Mouse (Mus musculus) G1E-ER4 (cell line): Measurements from ENCODE around the gene 4921517D22Rik. TPM values are rescaled to one million over a fixed set of nuclear protein-coding genes. Genes with fewer than 3 reads are reported as not detected.
"Not testable (repeated sequence)": the region's sequence is repeated elsewhere in the genome, so short reads cannot be mapped to it uniquely, and the experiment has no call there.

Source experiments
- GATA1 ChIP-seq: IDR thresholded peaks from one replicate; pipeline ENCODE4 v1.8.0; 2012; ENCODE audit warnings: low read length, inconsistent platforms
- polyA plus RNA-seq: library from polyadenylated mRNA; stranded (reverse); fragments of >175 nt; gene quantifications from 2 replicates; pipeline ENCODE4 v1.2.3, GENCODE M21; 2012

The 4921517D22Rik gene
- polyA plus RNA-seq, result not detected in 2 replicates

DNA sequence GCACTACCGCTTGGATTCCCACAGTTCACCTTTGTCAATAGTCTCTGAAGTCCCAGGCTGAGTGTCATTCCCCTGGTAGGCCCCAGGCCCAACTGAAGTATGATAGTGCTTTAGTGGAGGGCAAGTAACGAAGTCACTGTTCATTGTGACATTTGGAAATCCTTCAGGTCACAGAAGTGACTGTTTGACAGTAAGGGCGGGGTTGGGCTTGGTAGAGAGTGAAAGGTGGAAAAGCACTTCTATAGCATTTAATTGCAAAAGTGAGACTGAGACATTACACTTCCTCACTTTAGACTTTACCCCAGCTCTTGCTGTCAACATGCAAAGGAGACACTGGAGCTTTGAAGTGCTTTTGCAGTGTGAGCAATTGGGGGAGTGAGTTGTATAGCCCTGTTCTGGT lies at the start of gene 4921517D22Rik:
4921517D22Rik (minus strand) TSS at position 101 of the 400 bp plus-strand sequence.
- no peak for TF ChIP-seq GATA1

DNA sequence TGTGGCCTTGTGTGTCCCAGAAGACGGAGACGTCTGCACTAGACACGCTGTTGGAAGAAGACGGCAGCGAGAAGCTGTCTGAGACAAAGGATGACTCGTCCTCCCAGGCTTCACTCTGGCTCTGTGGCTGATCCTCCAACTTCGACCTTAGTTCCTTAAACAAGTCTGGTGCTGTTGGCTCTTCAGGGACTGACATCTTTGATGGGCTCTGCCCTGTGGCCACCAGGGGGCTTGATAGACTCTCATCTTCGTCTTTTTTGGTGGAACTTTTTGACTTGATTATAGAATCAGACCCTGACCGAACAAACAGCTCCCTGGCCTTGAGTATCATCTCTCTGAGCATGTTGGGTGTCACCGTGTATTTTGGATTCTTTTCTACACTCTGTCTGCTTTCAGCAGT lies 47.8 kb upstream of the 4921517D22Rik start:
- no peak for TF ChIP-seq GATA1

GRCm38 (mm10) chr13:59741096-59741495 lies 47.2 kb upstream of the 4921517D22Rik start:
- TF ChIP-seq GATA1, result no peak

GRCm38 (mm10) chr13:59739397-59739796 lies 45.5 kb upstream of the 4921517D22Rik start:
- TF ChIP-seq GATA1, result no peak

DNA sequence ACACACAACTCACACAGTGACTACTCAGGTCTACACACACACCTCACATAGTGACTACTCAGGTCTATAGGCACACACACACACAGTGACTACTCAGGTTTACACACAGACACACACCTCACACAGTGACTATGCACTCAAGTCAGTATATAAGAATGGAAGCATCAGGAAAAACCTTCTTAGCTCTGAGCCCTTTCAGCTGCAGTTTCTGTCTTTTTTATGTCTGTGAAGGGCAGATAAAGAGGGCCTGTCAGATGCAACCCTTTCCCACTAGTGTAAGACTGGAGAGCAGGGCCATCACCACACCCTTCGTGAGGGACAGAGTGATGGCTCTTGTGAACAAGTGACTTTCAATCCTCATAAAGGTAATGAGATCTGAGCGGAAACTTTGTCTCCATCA lies 44.5 kb upstream of the 4921517D22Rik start:
- no peak for TF ChIP-seq GATA1

GRCm38 (mm10) chr13:59735190-59735589 lies 41.3 kb upstream of the 4921517D22Rik start:
- TF ChIP-seq GATA1, result no peak

- TF ChIP-seq GATA1, result no peak
These were observed 40.0 kb upstream of the 4921517D22Rik start for GRCm38 (mm10) chr13:59733936-59734335.

DNA sequence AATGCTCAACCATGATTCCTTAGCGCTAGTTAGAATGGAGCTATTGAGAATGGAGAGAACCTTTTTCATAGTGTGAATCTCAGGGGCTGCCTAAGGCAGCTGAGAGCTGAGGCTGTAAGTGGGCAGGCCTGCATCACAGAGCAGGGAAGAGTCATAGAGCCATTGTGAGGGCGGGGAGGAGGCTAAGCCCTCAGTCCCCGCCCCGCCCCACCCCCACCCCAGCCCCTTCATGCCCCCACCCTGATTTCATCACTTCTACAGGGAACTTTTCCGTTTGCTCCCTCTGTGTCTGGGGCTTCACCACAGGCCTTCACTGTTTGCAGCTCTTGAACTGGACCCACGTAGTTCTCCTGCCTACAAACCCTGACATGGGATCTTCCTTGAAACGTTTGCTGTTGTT lies 37.7 kb upstream of the 4921517D22Rik start, which contains the start of gene Spata31d1d:
Spata31d1d (minus strand) TSS at position 101 of the 400 bp plus-strand sequence.
- no peak for TF ChIP-seq GATA1

- no peak for TF ChIP-seq GATA1
These were observed 34.6 kb upstream of the 4921517D22Rik start for GRCm38 (mm10) chr13:59728378-59729093.

- no peak for TF ChIP-seq GATA1
These were observed 32.4 kb upstream of the 4921517D22Rik start for GRCm38 (mm10) chr13:59726139-59726867.

GRCm38 (mm10) chr13:59719475-59719874 lies 25.6 kb upstream of the 4921517D22Rik start:
- TF ChIP-seq GATA1, result no peak

DNA sequence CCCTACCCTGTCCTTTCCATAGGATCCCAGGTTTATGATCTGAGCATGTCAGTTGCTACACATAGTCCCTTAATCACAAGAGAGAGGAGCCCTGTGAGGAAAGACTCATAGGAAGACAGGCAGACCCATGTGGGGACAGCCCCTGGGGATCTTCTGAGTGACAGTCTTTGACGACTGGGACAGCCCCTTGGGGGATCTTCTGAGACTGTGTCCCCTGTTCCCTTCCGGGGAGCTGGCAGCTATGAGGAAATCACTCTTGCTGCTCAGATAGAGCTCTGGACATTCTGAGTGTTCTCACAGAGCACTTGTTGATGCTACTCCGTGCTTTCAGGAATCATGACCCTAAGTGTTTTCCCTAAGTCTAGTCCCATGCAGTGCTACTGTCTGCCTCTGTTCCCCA lies 19.8 kb upstream of the 4921517D22Rik start:
- TF ChIP-seq GATA1, result no peak

DNA sequence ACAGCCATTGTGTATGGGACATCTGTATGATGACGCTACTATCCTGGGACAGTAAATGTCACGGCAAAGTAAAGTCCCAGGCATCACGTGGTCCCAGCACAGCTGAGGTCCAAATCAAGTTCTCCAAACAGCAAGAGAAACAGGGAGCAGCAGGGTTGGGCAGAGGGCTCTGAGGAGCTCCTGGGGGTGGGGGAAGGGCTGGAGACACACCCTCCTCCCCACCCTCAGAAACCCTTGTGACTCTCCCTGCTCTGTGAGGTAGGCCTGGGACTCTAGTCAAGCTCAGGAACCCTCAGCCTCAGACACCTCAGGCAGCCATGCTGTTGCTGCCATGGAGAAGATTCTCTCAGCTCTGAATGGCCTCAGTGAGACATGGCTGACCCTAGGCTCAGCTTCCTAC lies 18.1 kb upstream of the 4921517D22Rik start, which contains the start of gene Spata31d1b:
Spata31d1b (plus strand) TSS at position 301 of the 400 bp plus-strand sequence.
- TF ChIP-seq GATA1, result not testable (repeated sequence)

DNA sequence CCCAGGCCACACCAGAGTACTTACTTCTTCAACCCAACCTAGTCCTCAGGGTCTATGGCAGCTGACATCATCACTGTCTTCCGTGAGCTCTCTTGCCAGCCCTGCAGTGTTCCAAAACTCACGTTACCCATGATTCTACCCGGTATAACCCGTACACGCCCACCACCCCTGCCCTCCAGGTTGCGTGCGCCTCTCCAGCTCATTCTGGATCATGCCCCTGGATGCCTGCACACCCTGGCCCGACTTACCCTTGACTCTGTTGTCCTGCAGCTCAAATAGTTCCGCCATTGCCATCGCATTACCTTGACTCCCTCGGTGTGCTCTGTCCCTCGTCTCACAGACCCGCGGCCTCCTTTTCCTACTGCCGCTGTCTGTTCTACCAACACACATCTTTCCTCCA lies 16.3 kb upstream of the 4921517D22Rik start, which contains the start of gene Spata31d1a:
Spata31d1a (minus strand) TSS at position 101 of the 400 bp plus-strand sequence.
- no peak for TF ChIP-seq GATA1

- no peak for TF ChIP-seq GATA1
These were observed 10.7 kb upstream of the 4921517D22Rik start for GRCm38 (mm10) chr13:59704562-59704961.

- TF ChIP-seq GATA1, result no peak
These were observed 9.6 kb upstream of the 4921517D22Rik start for GRCm38 (mm10) chr13:59703514-59703913.
